Mouse (Mus musculus) thymus, postnatal 14 days (tissue): ENCODE results near the gene Bahcc1.

Experiments
- DNase-seq: peaks from one replicate; pipeline ENCODE4 v3.0.0; 2021

The Bahcc1 gene

DNA sequence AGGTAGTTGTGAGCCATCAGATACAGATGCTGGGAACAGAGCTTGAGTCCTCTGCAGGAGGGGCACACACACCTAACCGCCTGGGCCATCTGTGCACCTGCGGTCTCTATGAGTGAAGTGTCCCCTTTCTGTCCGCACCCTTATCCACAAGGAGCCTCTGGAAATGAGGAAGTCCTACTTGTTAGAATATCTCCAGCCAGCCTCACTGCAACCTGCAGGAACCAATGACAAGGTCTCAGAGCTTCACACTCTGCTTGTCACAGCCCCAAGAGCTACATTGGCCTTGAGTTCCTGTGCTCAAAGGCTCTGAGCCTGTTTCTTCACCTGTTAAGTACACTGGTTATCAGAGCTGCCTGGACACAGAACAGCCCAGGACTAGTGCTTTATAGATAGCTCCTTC, 30.4 kb downstream of the Bahcc1 start:
- no peak for DNase-seq

DNA sequence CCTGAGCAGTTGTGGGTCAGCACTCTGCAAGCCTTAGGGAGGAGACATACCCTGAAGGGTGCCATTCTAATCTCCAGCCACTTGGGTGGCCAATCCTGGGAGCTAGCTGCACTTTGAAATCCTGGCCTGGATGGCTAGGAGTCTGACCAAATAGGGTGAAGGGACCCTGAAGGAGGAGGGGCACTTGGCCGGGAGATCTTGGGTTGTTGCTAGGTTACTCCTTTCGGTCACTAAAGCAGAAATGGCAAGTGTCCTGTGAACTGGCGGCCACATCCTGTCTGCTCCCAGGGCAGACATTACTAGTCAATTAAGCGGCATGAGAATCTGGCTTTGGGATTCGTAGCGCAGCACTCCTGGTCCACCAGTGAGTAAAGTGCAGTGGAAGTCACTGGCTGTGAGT, 31.3 kb downstream of the Bahcc1 start:
- no peak for DNase-seq

DNA sequence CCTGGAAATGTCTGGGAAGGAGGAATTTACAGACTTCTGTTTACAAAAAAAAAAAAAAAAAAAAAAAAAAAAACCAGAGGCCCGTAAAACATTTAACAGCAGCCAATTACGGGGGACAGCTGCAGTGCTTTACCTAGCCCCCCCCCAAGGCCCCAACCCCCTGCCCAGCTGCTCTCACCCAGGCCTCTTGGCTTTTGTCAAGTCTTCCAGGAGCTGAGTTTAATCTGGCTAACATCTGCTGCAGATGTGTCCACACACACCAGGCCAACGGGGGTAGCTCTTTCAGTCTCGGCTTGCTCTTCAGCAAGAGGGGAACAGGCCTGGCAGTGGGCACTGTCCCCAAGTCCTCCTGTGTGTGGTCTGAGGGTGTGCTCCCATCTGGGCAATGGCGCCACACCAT, 32.7 kb downstream of the Bahcc1 start:
- no peak for DNase-seq

DNA sequence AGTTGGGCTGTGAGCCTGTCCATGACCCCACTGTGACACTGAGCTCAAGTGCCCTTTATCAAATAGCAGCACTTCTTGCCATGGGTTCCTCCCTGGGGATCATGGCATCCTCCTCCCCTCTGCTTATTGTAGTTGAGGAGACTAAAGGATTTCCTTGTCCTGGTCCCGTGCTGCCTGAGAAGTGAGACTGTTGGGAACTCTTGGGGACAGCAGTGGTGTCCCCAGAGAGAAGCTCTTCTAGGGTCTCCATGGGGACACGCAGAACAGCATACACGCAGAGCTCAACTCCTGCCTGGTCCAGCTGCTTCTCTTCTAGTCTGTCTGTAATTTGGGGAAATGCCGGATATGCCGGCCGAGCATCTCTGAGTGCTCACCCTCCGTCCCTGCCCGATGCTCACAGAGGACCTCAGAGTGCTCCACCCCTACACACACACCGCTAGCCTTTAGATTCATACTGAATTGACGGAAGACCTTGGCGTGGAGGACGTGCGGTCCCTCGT, 33.6 kb downstream of the Bahcc1 start:
- DNase-seq, result no peak

DNA sequence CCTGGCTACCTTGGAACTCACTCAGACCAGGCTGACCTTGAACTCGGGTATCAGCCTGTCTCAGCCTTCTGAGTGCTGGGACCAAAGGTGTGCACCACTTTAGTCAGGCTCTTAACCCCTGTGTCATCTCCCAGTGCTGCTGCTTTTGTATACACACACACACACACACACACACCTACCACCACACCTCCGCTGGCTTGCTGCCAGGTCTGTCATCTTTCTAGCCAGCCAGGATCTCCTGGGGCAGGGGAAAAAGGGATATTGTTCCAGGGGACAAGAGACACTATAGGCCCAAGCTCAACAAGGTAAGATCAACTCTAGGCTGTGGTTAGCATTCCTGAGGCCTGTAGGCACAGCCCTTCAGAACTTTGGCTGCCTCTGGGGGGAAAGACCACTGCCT, 34.5 kb downstream of the Bahcc1 start:
- DNase-seq, result no peak

DNA sequence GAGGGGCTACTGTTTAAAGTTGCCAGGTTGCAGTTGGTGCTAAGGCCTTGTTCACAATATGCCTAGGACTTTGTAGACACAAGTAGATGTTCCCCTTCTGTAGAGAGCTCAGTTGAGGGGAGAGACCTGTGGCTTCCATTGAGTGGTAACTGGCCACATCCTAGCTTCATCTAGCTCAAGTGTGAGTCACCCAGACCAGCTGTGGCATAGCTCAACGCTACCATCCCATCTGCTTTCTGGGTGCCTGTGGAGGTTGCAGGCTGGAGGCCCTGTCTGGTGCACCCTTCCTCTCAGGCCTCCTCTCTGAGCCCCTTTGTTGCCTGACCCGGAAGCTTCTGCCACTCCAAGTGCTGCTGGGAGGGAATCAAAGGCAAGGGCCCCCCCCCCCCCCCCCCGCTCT, 34.9 kb downstream of the Bahcc1 start:
- DNase-seq, result no peak

DNA sequence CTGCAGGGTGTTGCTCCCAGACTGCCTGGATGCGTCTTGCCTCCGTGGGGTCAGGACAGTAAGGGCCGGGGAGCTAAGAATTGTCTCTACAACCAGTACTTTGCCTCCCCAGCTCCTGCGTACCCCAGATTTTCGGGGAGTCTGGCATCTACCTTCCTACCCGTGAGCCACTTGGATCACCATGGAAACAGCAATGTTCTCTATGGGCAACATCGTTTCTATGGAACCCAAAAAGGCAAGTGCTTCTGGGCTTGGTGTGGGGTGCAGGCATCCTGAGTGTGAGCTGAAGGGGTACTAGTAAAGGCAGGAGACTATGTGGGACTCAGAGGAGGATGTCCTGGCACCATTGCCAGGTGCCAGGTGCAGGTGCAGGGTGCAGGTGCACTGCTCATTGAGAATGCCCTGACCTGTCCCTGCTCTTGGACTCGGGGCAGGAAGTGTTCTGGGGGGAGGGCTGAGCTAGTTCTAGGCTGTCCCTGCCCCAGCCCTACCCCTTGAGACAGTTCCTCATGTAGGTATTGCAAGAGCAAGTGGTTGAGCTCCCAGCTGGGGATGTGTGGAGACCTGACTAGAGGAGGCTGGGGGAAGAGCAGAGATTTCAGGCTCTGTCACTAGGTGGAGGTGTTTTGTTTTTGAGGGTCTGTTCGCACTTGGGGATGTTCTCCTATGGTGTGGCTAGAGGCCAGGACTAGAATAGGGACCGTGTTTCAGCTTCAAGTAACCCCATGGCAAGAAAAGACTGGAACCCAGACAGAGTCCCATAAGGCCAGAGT, 35.6 kb downstream of the Bahcc1 start:
- peak; percentile 64 for DNase-seq

DNA sequence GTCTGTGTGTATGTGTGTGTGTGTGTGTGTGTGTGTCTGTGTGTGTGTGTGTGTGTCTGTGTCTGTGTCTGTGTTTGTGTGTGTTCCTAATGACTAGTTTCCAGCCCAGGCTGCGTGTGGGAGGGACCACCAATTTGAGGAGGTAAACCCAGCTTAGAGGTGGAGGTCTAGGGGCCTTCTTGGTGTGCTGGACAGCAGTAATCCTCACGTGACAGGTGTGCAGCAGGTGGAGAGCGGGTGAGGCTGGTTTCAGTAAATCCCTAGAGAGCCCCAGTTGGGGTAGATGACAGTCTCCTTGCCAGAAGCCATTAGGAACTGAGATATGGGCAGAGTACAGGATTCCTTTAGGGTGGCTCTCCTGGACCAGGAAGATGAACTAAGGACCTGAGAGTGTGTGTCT, 36.3 kb downstream of the Bahcc1 start:
- DNase-seq, result no peak

DNA sequence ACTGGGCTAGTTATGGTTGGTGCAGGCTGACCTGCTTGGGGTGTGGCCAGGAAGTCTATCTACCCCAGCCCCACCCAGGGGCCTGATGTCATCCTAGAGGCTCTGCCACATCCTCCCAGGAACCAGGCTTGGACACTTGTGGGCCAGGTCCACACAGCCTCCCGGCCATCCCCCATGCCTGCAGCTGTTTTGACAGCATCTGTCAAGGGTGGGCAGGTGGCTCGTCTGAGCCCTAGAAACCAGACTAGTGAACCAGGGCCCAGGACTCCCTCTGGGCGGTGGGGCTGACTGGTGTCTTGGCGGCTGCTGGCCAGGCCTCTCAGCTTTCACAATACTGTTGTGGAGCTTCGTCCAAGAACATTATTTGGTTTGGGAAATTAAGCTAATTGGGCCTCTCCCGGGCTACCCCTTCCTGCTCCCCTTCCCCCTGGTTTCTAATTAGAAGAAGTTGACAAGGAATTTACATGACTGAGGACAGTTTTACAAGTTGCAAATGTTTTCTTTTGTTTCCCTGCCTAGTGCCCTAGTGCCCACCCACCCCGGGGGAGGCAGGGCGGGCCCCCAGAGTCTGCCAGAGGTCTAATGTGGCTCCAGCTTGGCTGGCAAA, 36.9 kb downstream of the Bahcc1 start:
- no peak for DNase-seq

DNA sequence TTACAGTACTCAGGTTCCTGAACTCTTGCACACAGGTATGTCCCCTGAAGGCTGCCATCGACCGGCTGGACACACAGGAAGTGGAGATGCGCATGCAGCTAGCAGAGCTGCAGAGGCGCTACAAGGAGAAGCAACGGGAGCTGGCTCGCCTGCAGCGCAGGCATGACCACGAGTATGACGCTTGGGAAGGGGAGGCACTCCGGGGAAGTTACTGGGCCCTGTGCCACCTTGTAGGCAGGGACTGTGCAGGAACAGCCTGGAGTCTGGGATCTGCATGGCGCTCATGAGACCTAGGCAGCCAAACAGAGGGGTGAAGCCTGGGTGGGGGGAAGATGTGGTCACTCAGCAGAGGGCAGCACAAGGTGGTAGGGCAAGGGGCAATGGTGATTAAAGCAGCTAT, 46.6 kb downstream of the Bahcc1 start:
- no peak for DNase-seq

DNA sequence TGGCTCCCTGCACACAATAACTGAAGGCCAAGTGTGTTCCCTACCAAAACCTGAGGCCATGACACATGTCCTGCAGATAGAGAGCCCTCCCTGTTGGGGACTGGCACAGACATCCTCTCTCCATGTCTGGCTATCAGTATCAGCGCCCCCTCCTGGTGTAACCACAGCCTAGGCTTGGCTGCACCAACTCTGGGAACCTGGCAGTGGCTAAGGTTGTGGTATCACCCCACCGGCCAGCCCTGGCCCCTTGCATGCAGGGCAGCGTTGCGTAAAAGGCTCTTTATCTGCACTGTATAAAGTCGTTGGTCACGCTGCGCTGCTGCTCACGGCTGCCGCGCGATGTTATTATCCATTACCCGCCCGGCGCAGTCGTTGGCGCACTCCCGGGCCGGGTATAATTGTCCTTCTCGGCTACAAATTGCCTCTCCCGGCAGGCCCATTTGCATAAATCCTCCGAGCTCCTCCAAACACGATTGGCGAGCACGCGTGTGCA, 47.6 kb downstream of the Bahcc1 start:
- DNase-seq, result peak; percentile 58

DNA sequence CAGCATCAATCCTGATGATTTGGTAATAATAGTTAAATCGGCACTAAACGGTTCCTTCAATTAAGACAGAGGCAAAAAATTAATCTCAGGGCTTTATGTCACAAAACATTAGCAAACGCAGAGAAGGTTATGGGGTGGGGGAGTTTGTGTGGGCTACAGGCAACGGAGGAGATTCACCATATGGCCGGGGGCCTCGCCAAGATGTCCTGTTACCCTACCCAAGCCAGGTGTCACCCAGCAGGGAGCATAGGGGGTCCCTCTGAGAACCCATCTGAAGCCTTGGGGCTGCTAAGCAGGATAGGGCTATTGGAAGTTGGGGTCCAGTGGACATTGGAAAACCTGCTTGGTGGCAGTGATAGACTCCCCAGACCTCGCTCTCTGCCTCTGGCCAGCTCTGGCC, 48.0 kb downstream of the Bahcc1 start:
- DNase-seq, result no peak

DNA sequence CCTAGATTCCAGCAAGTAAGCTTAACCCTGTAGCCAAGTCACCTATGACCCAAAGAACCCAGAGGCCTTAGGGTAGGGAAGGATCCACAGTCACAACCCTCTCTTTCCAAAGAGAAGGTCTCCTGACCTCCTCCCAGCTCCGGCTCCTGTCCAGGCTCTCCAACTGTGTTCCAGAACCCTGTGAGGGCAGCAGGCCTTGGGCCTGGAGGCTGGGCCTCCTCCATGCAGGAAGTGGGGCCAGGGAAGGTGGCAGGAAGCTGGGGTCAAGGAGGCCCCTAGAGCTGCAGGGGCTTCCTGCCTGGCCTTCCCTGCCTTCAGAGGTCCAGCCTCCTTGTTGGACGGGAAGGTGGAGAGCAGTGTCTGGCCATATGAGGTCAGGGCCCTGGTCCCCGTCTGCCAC, 48.5 kb downstream of the Bahcc1 start:
- DNase-seq, result no peak

DNA sequence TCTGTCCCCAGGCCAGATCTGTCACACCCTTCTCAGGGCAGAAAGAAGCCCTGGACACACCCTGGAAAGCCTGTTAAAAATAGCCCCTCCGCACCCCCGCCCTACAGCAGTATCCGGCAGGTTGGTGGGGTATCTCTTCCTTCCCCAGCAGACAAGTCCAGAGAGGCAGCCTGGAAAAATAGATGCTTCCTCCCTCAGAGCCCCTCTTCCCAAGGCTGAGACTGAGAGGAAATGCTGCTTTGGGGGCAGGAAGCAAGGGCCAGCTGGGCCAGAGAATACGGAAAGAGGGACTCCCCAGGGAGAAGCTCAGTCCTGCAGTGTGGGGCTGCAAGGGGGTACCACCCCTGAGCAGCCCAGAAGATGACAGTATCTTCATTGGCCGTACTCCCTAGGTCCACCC, 50.8 kb downstream of the Bahcc1 start:
- no peak for DNase-seq

DNA sequence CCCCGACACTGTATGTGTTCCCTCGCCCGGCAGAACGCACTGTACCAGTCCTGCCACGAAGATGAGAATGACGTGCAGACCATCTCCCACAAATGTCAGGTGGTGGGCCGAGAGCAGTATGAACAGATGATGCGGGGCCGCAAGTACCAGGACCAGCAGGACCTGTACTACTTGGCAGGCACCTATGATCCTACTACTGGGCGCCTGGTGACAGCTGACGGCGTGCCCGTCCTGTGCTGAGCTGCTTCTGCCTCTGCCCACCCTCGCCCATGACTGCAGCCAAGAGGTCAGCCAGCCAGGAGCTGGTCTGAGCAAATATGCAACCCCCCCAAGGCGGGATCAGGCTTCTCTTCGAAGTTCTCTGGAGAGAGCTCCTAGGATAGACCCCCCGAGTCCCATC, 56.9 kb downstream of the Bahcc1 start:
- no peak for DNase-seq

DNA sequence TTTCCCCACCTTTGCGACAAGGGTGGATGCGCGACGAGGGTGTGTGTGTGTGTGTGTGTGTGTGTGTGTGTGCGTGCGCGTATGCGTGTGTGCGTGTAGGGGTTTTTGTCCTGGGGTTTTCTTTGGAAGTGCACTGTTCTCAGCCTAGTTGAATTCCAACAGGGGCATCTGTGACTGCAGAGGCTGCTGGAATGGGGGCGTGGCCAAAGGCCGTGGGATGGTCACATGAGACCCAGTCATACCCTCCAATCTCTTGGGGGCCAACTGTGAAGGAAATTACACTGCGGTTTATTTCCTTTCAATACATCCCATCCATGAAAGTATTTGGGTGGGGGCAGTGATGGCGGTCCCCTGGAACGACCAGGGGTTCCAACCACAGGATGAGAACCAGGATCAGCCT, 57.5 kb downstream of the Bahcc1 start:
- no peak for DNase-seq

DNA sequence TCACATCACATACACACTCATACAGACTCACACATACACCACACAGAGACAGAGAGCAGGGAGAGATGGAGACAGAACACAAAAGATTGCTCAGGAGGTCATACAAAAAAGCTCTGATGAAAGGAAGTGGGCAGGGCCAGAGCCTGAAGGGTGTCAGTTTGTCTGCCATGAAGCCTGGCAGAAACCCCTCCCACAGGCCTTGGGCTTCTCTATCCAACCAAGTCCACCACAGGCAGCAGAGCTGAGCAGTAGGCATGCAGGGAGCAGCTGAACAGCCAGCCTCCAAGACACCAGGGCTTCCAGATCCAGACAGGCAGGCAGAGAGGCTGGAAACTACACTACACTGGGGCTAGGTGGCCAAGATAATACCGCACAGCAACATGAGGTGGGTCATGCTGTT, 61.0 kb downstream of the Bahcc1 start:
- no peak for DNase-seq

DNA sequence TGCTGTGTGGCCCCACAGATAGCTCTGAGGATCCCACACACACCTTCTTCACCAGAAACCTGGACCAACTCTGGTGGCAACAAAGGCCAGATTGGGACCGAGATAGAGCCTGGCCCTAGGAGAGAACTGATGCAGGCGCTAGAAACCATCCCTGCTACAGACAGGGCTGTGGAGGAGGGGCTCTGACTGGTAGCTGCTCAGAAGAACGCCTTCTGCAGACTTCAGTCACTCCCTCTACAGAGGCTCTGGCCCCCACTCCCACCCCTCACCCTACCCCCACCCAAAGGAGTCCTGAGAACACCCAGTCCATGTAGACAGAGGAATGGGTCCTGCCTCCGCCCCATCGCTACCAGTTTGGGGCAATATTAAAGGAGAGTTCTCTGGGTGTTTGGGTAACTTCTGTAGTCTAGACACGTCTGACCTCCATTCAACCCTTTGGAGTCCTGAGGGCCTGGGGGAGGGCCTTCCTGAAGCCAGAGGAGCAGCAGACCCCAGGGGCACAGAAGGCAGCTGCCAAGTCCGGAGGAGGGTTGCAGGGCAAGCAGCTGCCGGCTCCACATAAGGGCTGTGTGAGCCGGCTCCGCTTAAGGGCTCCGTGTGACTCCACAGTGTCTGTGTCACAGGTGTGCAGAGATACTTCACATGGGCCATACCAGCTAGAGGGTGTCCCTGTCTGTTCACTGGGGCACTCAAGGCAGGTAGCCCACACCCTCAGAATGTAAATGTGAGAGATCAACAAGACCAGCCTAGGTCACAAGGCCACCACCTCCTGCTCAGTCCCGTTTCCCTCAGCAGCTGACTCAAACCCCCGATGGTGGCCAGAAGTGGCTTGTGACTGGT, 63.8 kb downstream of the Bahcc1 start:
- DNase-seq, result no peak

DNA sequence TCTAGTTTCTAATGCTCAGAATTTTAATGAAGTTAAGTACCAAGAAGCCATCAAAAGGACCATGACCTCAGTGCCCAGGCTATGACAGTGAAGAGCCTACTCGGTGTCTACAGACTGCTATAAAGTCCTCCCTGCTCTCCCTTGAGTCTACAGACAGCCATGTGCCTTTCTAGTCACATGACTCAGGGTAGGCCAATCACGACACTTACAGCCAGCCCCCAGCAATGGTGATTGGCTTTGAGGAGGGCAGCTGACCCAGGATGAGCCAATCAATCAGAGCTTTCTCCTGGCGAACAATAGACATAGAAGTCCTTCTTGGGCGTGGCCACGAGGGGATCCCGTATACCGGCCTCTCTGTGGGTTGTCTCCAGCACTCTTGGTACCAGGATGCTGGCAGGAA, 65.0 kb downstream of the Bahcc1 start:
- no peak for DNase-seq

DNA sequence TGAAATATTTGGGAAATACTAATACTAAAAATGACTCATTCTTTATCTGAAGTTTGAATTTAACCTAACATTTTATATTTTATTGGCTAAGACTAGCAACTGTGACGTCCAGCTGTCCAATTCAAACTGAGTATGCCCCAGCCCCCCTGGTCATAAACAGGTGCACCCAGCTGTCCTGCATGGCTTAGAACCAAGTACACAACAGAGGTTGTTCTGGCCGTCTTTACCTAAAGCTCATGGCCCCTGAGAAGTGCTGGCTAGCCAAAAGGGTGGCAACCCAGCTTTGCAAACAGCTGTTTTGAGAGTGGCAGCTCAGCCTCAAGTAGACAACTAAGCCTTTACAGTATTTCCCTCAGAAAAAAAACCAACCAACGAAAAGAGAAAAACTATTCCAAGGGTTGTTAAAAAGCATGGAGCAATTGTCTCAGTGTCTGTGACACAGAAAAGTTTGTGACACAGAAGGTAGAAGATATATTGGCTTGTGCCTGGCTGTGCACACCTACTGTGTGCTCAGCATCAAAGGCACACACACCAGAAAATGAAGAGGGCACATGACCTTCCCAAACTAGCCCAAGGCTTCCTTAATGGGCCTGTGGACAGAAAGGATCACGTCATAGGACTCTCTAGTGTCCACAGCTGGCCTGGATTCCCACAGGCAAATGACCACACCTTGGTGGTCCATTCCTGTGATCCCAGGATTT, 65.8 kb downstream of the Bahcc1 start:
- DNase-seq, result no peak

DNA sequence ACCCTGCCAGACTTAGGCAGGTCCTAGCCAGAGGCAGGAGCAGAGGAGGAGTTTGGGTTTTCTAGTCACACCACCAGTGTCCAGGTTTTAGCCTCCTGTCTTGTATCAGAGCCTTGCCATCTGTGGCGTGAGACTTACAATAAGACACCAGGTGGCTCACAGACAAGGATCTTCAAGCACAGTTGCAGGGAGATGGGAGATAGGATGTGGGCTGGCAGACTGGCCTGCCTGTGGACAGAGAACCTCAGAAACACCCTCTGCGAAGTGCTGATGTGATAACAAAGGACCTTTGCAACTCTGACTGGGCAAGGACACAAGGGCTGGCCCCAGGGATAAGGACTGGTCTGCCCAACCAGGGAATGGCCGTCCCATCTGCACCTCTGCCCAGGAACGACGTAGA, 66.7 kb downstream of the Bahcc1 start:
- no peak for DNase-seq

DNA sequence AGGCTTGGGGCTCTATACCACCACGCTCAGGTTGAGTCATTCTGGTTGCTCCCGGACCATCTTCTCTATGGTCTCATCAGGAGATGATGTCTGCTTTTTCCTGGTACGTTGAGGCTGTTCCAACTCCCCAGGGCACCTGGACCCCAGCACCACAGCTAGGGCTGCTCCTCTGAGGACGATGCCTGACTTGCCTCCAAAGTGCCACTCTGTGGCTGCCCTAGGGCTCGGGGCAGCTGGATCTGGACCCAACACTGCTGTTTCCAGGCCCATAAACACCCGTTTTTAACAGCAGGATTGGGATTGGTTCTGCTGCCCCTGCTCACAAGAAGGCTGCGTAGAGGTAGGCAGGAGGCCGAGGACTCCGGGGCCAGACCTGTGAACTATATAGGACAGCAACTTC, 70.4 kb downstream of the Bahcc1 start:
- DNase-seq, result no peak
